Comparison of ENCODE assay signal across 8 mouse cellular contexts in the genomic region with DNA sequence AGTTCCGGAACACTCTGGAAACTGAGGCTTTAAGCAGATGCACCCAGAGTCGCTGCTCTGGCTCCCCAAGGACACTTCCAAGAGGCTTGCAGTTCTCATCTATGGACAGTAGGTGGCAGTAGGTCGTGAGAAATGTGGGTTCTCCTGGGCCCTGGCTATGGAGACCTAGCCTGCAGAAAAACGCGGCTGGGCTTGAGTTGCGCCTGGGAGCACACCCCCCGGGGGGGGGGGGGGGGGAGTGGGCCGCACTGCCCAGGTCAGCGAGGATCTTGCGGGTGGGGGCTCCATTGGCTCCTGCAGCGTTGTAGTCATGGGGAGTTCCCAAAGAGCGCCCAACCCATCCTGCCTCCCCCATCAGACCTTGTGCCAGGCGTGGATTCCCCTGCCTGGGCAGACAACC.
A peak's percentile ranks its signal among the peaks of the same experiment; 100 is the strongest.
DNase-seq lines count a peak whose midpoint lies in the region; ATAC-seq and TF ChIP-seq lines count a peak whose summit lies in the region.

No protein-coding gene starts in this region.

- POLR2A ChIA-PET in Patski (lab: Charles Lee): no interaction called here

- peak; percentile 80 for ATAC-seq in Patski
- ATAC-seq in hindbrain, embryonic 14.5 days (ENCODE audit: low FRiP score): peak; percentile 83

- no peaks in the 10 kb centered on the region for H3K27me3 ChIP-seq in Patski
- H3K27me3 ChIP-seq in hindbrain, embryonic 14.5 days (ENCODE audit: control insufficient read depth, insufficient read depth, low read length): peaks cover 9% of the 10 kb centered on the region; the same call in 1 of the 2 replicates

- peak overlapping the region; percentile 16; the same call in 1 of the 2 replicates for H3K4me3 ChIP-seq in hindbrain, embryonic 14.5 days (replicated peaks; ENCODE audit: low read length)

- in situ Hi-C loops in Patski (cut with MboI; ENCODE audit: low pct_unique_long_range_greater_than_20kb): loop anchor here (5.0 kb wide), 1 partner anchor 820 kb away; a partner anchor contains a TSS

- CTCF ChIA-PET in Patski (lab: Charles Lee): interaction anchor here (0.9 to 3.1 kb wide), 4 partner anchors 10 to 823 kb away, joined by 3 to 17 read pairs (median 3); a partner anchor contains a TSS

- peak; percentile 61 for DNase-seq in Patski (ENCODE audit: low read depth, low spot score)
- peak; percentile 84 to 85 for DNase-seq in cerebellum, postnatal 14 days
- peak; percentile 41 to 68 for DNase-seq in frontal cortex, postnatal 25 days (ENCODE audit: low spot score in 2 of 2)
- peak; percentile 92 for DNase-seq in hindbrain, embryonic 14.5 days (ENCODE audit: low spot score)
- DNase-seq in layer of hippocampus, postnatal 25 days (ENCODE audit: extremely low spot score in 1 of 2, low spot score in 1 of 2): peak; percentile 56 to 67
- DNase-seq in lung, postnatal 14 days: peak; percentile 85
- DNase-seq in retina, embryonic 14.5 days (ENCODE audit: low spot score): peak; percentile 97
- DNase-seq in thymus, postnatal 36 days: peak; percentile 70 to 71

- H3K9ac ChIP-seq in hindbrain, embryonic 14.5 days: peak overlapping the region; percentile 21; the same call in 1 of the 2 replicates

- WGBS in hindbrain, embryonic 14.5 days: 2% methylated on average over 9 of the region's 13 CpGs

- peak; percentile 86 for TF ChIP-seq CTCF in Patski (IDR thresholded peaks at IDR 0.05)

- no peaks in the 10 kb centered on the region for H3K36me3 ChIP-seq in hindbrain, embryonic 14.5 days (replicated peaks; ENCODE audit: control insufficient read depth, insufficient read depth)

- no peaks in the 10 kb centered on the region for H3K9me3 ChIP-seq in hindbrain, embryonic 14.5 days (ENCODE audit: control insufficient read depth, low read length)

- H3K4me1 ChIP-seq in hindbrain, embryonic 14.5 days (replicated peaks; ENCODE audit: control insufficient read depth, insufficient read depth, low read length): peaks cover 19% of the 10 kb centered on the region

- H3K27ac ChIP-seq in hindbrain, embryonic 14.5 days: no peak overlapping the region

- peak overlapping the region; percentile 53 for H3K4me2 ChIP-seq in hindbrain, embryonic 14.5 days (replicated peaks)
